Mouse (Mus musculus) C2C12 (cell line): ENCODE data around the gene Cped1. TPM values are rescaled to one million over a fixed set of nuclear protein-coding genes. Genes with fewer than 3 reads are reported as not detected.

Source experiments
- H3K27me3 ChIP-seq: one replicate; pipeline ENCODE4 v1.6.1; 2011; ENCODE audit not compliant: control insufficient read depth, insufficient read depth, insufficient read length
- H3K36me3 ChIP-seq: one replicate; pipeline ENCODE4 v1.6.1; 2011; ENCODE audit not compliant: control insufficient read depth, insufficient read depth
- H3K4me3 ChIP-seq: one replicate; pipeline ENCODE4 v1.5.1; 2011; ENCODE audit warnings: mild to moderate bottlenecking, control low read depth; ENCODE audit not compliant: poor library complexity, insufficient read depth, severe bottlenecking
- H3K79me2 ChIP-seq: one replicate; pipeline ENCODE4 v1.6.1; 2011; ENCODE audit not compliant: control insufficient read depth, insufficient read depth
- H3K79me3 ChIP-seq: one replicate; pipeline ENCODE4 v1.6.1; 2011; ENCODE audit warnings: low read depth, control low read depth
- H3ac ChIP-seq: one replicate; pipeline ENCODE3; 2011; ENCODE audit warnings: low read depth; ENCODE audit not compliant: control insufficient read depth, insufficient read length
- CEBPB ChIP-seq: IDR thresholded peaks from one replicate; pipeline ENCODE4 v1.6.1; 2011; ENCODE audit warnings: low read depth, mild to moderate bottlenecking, control low read depth, moderate library complexity
- CTCF ChIP-seq: IDR thresholded peaks from one replicate; pipeline ENCODE4 v1.5.1; 2011; ENCODE audit not compliant: control insufficient read depth, insufficient read depth, insufficient read length
- FOSL1 ChIP-seq: IDR thresholded peaks from one replicate; pipeline ENCODE4 v1.8.0; 2011; ENCODE audit warnings: mild to moderate bottlenecking, low read length; ENCODE audit not compliant: poor library complexity, insufficient read depth, severe bottlenecking
- MAX ChIP-seq: IDR thresholded peaks from one replicate; pipeline ENCODE4 v1.6.1; 2011; ENCODE audit warnings: mild to moderate bottlenecking, control low read depth
- MYOD1 ChIP-seq: IDR thresholded peaks from one replicate; pipeline ENCODE4 v1.6.1; 2011; ENCODE audit warnings: low read depth; ENCODE audit not compliant: control insufficient read depth, insufficient read length
- MYOG ChIP-seq: IDR thresholded peaks from one replicate; pipeline ENCODE4 v1.6.1; 2011; ENCODE audit not compliant: control insufficient read depth, insufficient read length; ENCODE audit errors: extremely low read depth
- USF1 ChIP-seq: IDR thresholded peaks from one replicate; pipeline ENCODE4 v1.6.1; 2011; ENCODE audit warnings: low read depth, mild to moderate bottlenecking, control low read depth, moderate library complexity
- polyA plus RNA-seq: library from polyadenylated mRNA; unstranded; fragments of >200 nt; fragmentation: generic; extraction: Trizol; gene quantifications from one replicate; pipeline ENCODE4 v1.2.1, GENCODE M21; 2012; ENCODE audit warnings: missing spikeins

The Cped1 gene
- polyA plus RNA-seq, 1 experiment, result 1.2 TPM

DNA sequence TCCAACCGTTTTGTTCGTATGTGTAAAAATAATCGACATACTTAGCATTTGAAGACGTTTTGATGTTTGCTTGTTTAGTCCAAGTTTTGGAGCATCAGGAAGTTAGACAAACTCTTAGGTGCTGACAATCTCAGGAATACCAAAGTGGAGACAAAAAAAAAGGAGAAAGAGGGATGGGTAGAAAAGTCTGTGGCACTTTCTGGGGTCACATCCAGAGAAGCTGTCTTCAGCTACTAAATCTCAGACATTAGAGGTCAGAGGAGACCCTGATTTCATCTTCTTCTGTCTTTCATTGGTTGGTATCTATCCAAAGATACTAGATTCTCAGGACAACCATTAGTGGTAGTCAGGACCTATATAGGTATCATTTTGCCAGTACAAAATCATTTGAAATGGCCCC is 5.4 kb downstream of the Cped1 start:
- H3K36me3 ChIP-seq, result no peaks in the 10 kb centered on the region
- H3K4me3 ChIP-seq, result no peak overlapping the region
- no peaks in the 10 kb centered on the region for H3K27me3 ChIP-seq
- H3K79me2 ChIP-seq, result no peaks in the 10 kb centered on the region
- no peak overlapping the region for H3ac ChIP-seq
- no peak for TF ChIP-seq MYOG
- no peak for TF ChIP-seq MYOD1
- no peak for TF ChIP-seq MAX
- TF ChIP-seq FOSL1, result no peak
- TF ChIP-seq USF1, result no peak
- TF ChIP-seq CTCF, result no peak
- no peak for TF ChIP-seq CEBPB
- H3K79me3 ChIP-seq, result no peaks in the 10 kb centered on the region

DNA sequence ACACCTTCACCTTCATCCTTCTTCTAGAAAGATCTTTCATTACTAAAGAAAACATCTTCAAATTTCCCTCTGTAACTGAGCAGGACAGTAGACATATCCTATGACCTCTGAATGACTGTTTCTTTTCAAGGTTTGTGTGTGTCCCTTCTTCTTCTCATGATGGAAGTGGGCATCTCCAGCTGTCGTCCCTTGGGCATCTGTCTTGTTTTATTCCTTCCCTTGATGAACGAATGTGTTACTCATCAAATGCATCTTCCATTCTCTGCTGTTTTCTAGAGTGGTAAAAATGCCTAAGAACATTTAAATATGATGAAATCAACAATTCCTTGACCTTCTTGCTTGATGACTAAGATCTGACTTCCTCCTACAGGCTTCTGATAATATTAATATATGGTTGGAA is 7.4 kb downstream of the Cped1 start:
- Histone ChIP-seq H3K79me2 (no peaks in the 10 kb centered on the region), H3K4me3 (no peak overlapping the region), H3K79me3 (no peaks in the 10 kb centered on the region), H3K27me3 (no peaks in the 10 kb centered on the region), H3ac (no peak overlapping the region), H3K36me3 (no peaks in the 10 kb centered on the region)
- TF ChIP-seq MYOD1 (peak; percentile 85), FOSL1 (no peak)

DNA sequence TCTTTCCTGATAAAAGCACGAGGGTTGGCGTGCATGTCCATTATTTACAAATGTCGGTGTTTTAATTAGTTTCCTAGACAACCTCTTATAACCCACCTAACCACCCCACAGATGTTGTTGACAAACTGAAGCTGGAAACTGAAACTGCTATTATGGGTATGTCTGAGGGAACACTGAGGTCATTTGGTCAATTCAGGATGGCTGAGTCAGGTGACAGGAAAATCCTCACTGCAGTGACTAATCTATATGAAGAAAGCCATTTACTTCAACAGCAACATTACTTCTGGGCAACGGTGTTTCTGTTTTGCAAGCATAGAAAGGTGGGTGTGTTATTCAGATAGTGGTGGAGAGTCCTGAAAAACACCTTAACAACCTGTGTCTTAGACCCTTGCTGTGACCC is 12.4 kb downstream of the Cped1 start:
- Histone ChIP-seq H3K79me3 (no peaks in the 10 kb centered on the region), H3K79me2 (no peaks in the 10 kb centered on the region), H3ac (no peak overlapping the region), H3K4me3 (no peak overlapping the region), H3K27me3 (no peaks in the 10 kb centered on the region), H3K36me3 (no peaks in the 10 kb centered on the region)
- TF ChIP-seq MYOD1 (no peak), USF1 (peak; percentile 7)

DNA sequence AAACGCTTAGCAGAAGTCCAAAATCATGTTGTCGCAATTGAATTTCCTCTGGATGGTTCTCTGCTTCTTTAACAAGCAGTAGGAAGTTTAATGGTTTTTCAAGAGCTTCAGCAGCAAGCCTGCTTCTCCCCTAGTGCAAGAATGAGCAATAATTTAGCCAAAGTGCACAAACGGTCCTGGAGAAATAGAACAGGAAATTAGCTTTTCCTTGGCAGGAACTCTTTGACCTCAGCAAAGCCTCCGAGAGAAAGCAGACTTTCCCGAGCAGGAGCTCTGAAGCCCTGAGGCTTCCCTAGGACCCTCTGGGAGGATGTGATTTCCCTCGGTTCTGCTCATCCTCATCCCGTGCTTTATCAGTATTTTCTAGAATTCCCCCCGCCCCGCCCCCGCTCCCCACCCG is 13.3 kb downstream of the Cped1 start:
- no peaks in the 10 kb centered on the region for H3K27me3 ChIP-seq

DNA sequence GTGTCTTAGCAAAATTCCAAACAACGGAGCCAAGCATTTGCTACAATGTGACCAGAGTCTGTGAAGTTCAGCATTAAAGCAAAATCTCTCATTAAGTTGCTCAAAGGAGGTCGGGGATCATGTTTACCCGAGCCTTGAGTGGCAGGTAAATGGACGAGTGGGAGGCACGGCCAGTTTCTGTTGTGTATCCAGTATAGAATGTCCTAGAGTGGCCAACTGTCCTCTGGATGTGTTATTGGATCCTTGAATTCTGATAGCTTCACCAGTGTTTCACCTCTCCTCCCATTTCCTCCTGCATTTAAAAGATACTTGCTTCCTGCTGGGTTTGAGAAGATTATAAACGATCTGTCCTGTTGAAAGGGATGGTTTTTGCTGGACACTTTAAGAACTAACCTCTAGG is 14.4 kb downstream of the Cped1 start:
- no peaks in the 10 kb centered on the region for H3K79me3 ChIP-seq
- no peaks in the 10 kb centered on the region for H3K36me3 ChIP-seq
- no peaks in the 10 kb centered on the region for H3K79me2 ChIP-seq
- no peaks in the 10 kb centered on the region for H3K27me3 ChIP-seq
- no peak overlapping the region for H3ac ChIP-seq
- TF ChIP-seq MAX (no peak), MYOG (no peak), FOSL1 (no peak), CTCF (no peak), USF1 (no peak), CEBPB (no peak), MYOD1 (no peak)
- H3K4me3 ChIP-seq, result no peak overlapping the region

More for the DNA sequence above, 13.3 kb downstream of the Cped1 start:
- H3K79me3 ChIP-seq, result no peaks in the 10 kb centered on the region
- H3ac ChIP-seq, result no peak overlapping the region
- H3K4me3 ChIP-seq, result no peak overlapping the region
- TF ChIP-seq MAX (no peak), FOSL1 (no peak), USF1 (no peak), CTCF (no peak), MYOG (no peak), MYOD1 (no peak), CEBPB (no peak)
- no peaks in the 10 kb centered on the region for H3K36me3 ChIP-seq
- H3K79me2 ChIP-seq, result no peaks in the 10 kb centered on the region

DNA sequence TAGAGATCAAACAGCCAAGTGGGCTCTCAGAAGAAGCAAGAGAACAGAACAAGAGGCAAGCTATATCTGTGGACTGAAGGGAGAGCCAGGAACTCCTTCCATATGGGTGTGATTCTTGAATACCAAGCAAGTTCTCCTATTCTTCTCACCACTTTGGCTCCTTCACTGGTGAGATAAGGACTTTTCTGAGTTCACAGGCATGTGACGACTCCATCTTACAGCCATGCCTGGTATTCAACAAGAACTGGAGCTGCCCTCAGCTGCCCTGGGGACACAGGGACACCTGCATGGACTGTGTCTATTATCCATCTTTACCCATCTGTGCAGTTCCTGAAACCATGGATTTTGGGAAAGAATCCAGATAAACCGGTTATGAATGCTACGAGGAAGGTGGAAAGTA is 15.2 kb downstream of the Cped1 start:
- TF ChIP-seq MAX (no peak), MYOD1 (no peak), USF1 (no peak), CEBPB (no peak), CTCF (no peak), MYOG (no peak), FOSL1 (no peak)
- H3K79me2 ChIP-seq, result no peaks in the 10 kb centered on the region

More for the DNA sequence above, 15.2 kb downstream of the Cped1 start:
- Histone ChIP-seq H3K79me3 (no peaks in the 10 kb centered on the region), H3K4me3 (no peak overlapping the region), H3K36me3 (no peaks in the 10 kb centered on the region), H3ac (no peak overlapping the region), H3K27me3 (no peaks in the 10 kb centered on the region)
